Mouse (Mus musculus) cerebellum, postnatal 25 days (tissue): Measurements from ENCODE around the gene Gm11127.
"Not testable (repeated sequence)": the region's sequence is repeated elsewhere in the genome, so short reads cannot be mapped to it uniquely, and the experiment has no call there.

Experiments
- DNase-seq, 2 experiments: peaks; one replicate each; pipeline ENCODE4 v3.0.0; 2021; ENCODE audit warnings: mixed read lengths in 2 of 2

Gene Gm11127

GRCm38 (mm10) chr17:36058362-36058761, at the start of gene Gm11127:
Gene Gm11127 (minus strand): TSS chr17:36058371.
- DNase-seq, result not testable (repeated sequence)

GRCm38 (mm10) chr17:36102091-36102490, 43.9 kb upstream of the Gm11127 start:
- DNase-seq, result not testable (repeated sequence)

- not testable (repeated sequence) for DNase-seq
Measured at GRCm38 (mm10) chr17:36099603-36100002, 41.4 kb upstream of the Gm11127 start.

- no peak for DNase-seq
Measured at GRCm38 (mm10) chr17:36093936-36094335, 35.8 kb upstream of the Gm11127 start.

GRCm38 (mm10) chr17:36092520-36092919, 34.3 kb upstream of the Gm11127 start:
- DNase-seq, result not testable (repeated sequence)

- not testable (repeated sequence) for DNase-seq
Measured at GRCm38 (mm10) chr17:36091933-36092332, 33.8 kb upstream of the Gm11127 start.

- not testable (repeated sequence) for DNase-seq
Measured at GRCm38 (mm10) chr17:36085976-36086375, 27.8 kb upstream of the Gm11127 start.

GRCm38 (mm10) chr17:36083870-36084451, 25.8 kb upstream of the Gm11127 start:
- peak in 1 of 2 experiments; percentile 10 for DNase-seq

- peak; percentile 14 to 18 for DNase-seq
Measured at GRCm38 (mm10) chr17:36083266-36083869, 25.2 kb upstream of the Gm11127 start.

- peak in 1 of 2 experiments; percentile 7 for DNase-seq
Measured at GRCm38 (mm10) chr17:36082519-36083232, 24.5 kb upstream of the Gm11127 start.

- DNase-seq, result not testable (repeated sequence)
Measured at GRCm38 (mm10) chr17:36081901-36082300, 23.7 kb upstream of the Gm11127 start.

- DNase-seq, result peak; percentile 65 to 86
Measured at GRCm38 (mm10) chr17:36060829-36061228, 2.7 kb upstream of the Gm11127 start.

GRCm38 (mm10) chr17:36057927-36058326, 244 bp downstream of the Gm11127 start:
- not testable (repeated sequence) for DNase-seq

- DNase-seq, result no peak
Measured at GRCm38 (mm10) chr17:36043286-36043685, 14.9 kb downstream of the Gm11127 start.

GRCm38 (mm10) chr17:36042610-36043169, 15.5 kb downstream of the Gm11127 start, which contains the start of the genes H2-T22 and Gm6034:
Gene H2-T22 (minus strand): TSS chr17:36042747.
Gene Gm6034 (plus strand): TSS chr17:36042961.
- peak; percentile 57 to 63 for DNase-seq

GRCm38 (mm10) chr17:36042055-36042454, 16.1 kb downstream of the Gm11127 start:
- peak; percentile 18 to 25 for DNase-seq

- not testable (repeated sequence) for DNase-seq
Measured at GRCm38 (mm10) chr17:36040604-36041003, 17.6 kb downstream of the Gm11127 start.

- not testable (repeated sequence) for DNase-seq
Measured at GRCm38 (mm10) chr17:36036126-36036525, 22.0 kb downstream of the Gm11127 start.

GRCm38 (mm10) chr17:36035010-36035638, 23.0 kb downstream of the Gm11127 start:
- peak; percentile 61 to 78 for DNase-seq

GRCm38 (mm10) chr17:36034524-36034923, 23.6 kb downstream of the Gm11127 start:
- not testable (repeated sequence) for DNase-seq

GRCm38 (mm10) chr17:36032351-36032875, 25.8 kb downstream of the Gm11127 start, which contains the start of gene H2-T23:
Gene H2-T23 (minus strand): TSS chr17:36032855.
- DNase-seq, result peak in 1 of 2 experiments; percentile 20
